Comparison of ENCODE assay signal across 8 mouse cellular contexts in genomic region chr13:64128858-64129615, GRCm38 (mm10). TPM values are rescaled to one million over a fixed set of nuclear protein-coding genes. Genes with fewer than 3 reads are reported as not detected.
DNase-seq lines count a peak whose midpoint lies in the region; ATAC-seq and TF ChIP-seq lines count a peak whose summit lies in the region.

Gene Slc35d2 (minus strand): TSS chr13:64129368.

- no peak for TF ChIP-seq POLR2A in cortical plate, adult 2 months (IDR thresholded peaks at IDR 0.05; ENCODE audit: extremely low read depth, insufficient read depth, low read length)

- H3K36me3 ChIP-seq in intestine, embryonic 16.5 days (ENCODE audit: control insufficient read depth, insufficient read depth, low read length): no peaks in the 10 kb centered on the region
- no peaks in the 10 kb centered on the region for H3K36me3 ChIP-seq in neural tube, embryonic 12.5 days

- peak within 1 kb of the TSS; percentile 77 for H3K9ac ChIP-seq in intestine, embryonic 16.5 days (ENCODE audit: low read depth, low read length)
- peak within 1 kb of the TSS; percentile 64 for H3K9ac ChIP-seq in neural tube, embryonic 12.5 days

- peak within 1 kb of the TSS; percentile 73 for H3K4me2 ChIP-seq in intestine, embryonic 16.5 days (ENCODE audit: low read depth, low read length)
- H3K4me2 ChIP-seq in neural tube, embryonic 12.5 days (replicated peaks): peak within 1 kb of the TSS; percentile 84

- H3K27ac ChIP-seq in cortical plate, adult 2 months (ENCODE audit: insufficient read depth, low read length): peak within 1 kb of the TSS; percentile 49; the same call in 1 of the 2 replicates
- H3K27ac ChIP-seq in intestine, embryonic 16.5 days (ENCODE audit: low read length): peak within 1 kb of the TSS; percentile 53
- H3K27ac ChIP-seq in neural tube, embryonic 12.5 days: no peak within 1 kb of the TSS

- no peaks in the 10 kb centered on the region for H3K27me3 ChIP-seq in intestine, embryonic 16.5 days (replicated peaks; ENCODE audit: control insufficient read depth, insufficient read depth, low read length)
- H3K27me3 ChIP-seq in neural tube, embryonic 12.5 days (replicated peaks): no peaks in the 10 kb centered on the region

- peak; percentile 96 for ATAC-seq in intestine, embryonic 16.5 days
- ATAC-seq in neural tube, embryonic 12.5 days (ENCODE audit: low FRiP score, low read depth): peak; percentile 73

- H3K4me3 ChIP-seq in cortical plate, adult 2 months (ENCODE audit: insufficient read depth, low read length): peak within 1 kb of the TSS; percentile 45
- peak within 1 kb of the TSS; percentile 64 for H3K4me3 ChIP-seq in intestine, embryonic 16.5 days (ENCODE audit: low read length)
- peak within 1 kb of the TSS; percentile 47 for H3K4me3 ChIP-seq in neural tube, embryonic 12.5 days

- no peaks in the 10 kb centered on the region for H3K4me1 ChIP-seq in cortical plate, adult 2 months (ENCODE audit: control insufficient read depth, insufficient read depth, low read length)
- H3K4me1 ChIP-seq in intestine, embryonic 16.5 days (ENCODE audit: control insufficient read depth, insufficient read depth, low read length): no peaks in the 10 kb centered on the region
- 0 out of 2 replicates have a peak, but pooled peaks cover 5% of the 10 kb centered on the region for H3K4me1 ChIP-seq in neural tube, embryonic 12.5 days

- no peaks in the 10 kb centered on the region for H3K9me3 ChIP-seq in intestine, embryonic 16.5 days (ENCODE audit: control insufficient read depth, low read length)
- H3K9me3 ChIP-seq in neural tube, embryonic 12.5 days: no peaks in the 10 kb centered on the region

- 7% methylated on average over 44 of the region's 44 CpGs for WGBS in intestine, embryonic 16.5 days
- WGBS in neural tube, embryonic 12.5 days: 10% methylated on average over 44 of the region's 44 CpGs

- TF ChIP-seq CTCF in cortical plate, adult 2 months (IDR thresholded peaks at IDR 0.05; ENCODE audit: extremely low read depth, insufficient read depth, low read length): no peak

- DNase-seq in left cerebral cortex, adult 18-20 months (ENCODE audit: low spot score in 2 of 2): peak; percentile 2 to 6
- no peak for DNase-seq in left cerebral cortex, adult 11 months (ENCODE audit: low spot score)
- peak; percentile 98 for DNase-seq in heart, adult 11 months
- peak; percentile 82 to 85 for DNase-seq in lung, adult 18-20 months
- DNase-seq in thymus, postnatal 10 days (ENCODE audit: low spot score in 2 of 2): peak; percentile 20 to 50

RNA-seq across cellular contexts. Expression of gene Slc35d2, which starts in this region (rescaled TPM):
- total RNA-seq in left cerebral cortex, adult 18-20 months (2021): 1 to 10 TPM in 1 of 2 experiments, under 1 TPM in 1; 0.77 to 1.3 TPM
- 1.5 and 1.6 TPM in 2 replicates for polyA plus RNA-seq in cortical plate, adult 2 months (2012; rRNA removed)
- polyA plus RNA-seq in intestine, embryonic 16.5 days (2015; fragmentation: Nextera tagmentation; extraction: Ambion mirVana): 5.5 and 6.8 TPM in 2 replicates
- polyA plus RNA-seq in neural tube, embryonic 12.5 days (2016; fragmentation: Nextera tagmentation; extraction: Ambion mirVana): 4.0 and 4.2 TPM in 2 replicates
